Mouse (Mus musculus): ENCODE data around the gene Uxs1. TPM values are rescaled to one million over a fixed set of nuclear protein-coding genes. Genes with fewer than 3 reads are reported as not detected.
A peak's percentile ranks its signal among the peaks of the same experiment; 100 is the strongest.

Gene Uxs1
- polyA plus RNA-seq, 1 experiment from 2014 or later = 20.2 TPM

- H3K9me3 ChIP-seq (ENCODE audit: control insufficient read depth, low read length) = no peaks in the 10 kb centered on the region
- ATAC-seq (ENCODE audit: low FRiP score, low TSS enrichment) (peak; percentile 75), DNase-seq (ENCODE audit: low spot score) (peak; percentile 48)
- H3K4me3 ChIP-seq (ENCODE audit: low read depth, low read length) = peak overlapping the region; percentile 92
- no peak for TF ChIP-seq CTCF (IDR thresholded peaks at IDR 0.05; ENCODE audit: low read depth)
- TF ChIP-seq EP300 (optimal IDR thresholded peaks at IDR 0.05) = no peak
- no peaks in the 10 kb centered on the region for H3K27me3 ChIP-seq (ENCODE audit: control insufficient read depth, insufficient read depth, low read length)
- H3K4me2 ChIP-seq (replicated peaks; ENCODE audit: low read depth) = peak overlapping the region; percentile 79
- H3K36me3 ChIP-seq (ENCODE audit: control insufficient read depth, insufficient read depth, low read length) = no peaks in the 10 kb centered on the region
- H3K4me1 ChIP-seq (replicated peaks; ENCODE audit: control insufficient read depth, insufficient read depth) = no peaks in the 10 kb centered on the region
- WGBS = under 1% methylated on average over 67 of the region's 68 CpGs
- H3K9ac ChIP-seq (ENCODE audit: low read length) = peak overlapping the region; percentile 80
- H3K27ac ChIP-seq (replicated peaks) = peak overlapping the region; percentile 91
Measured at GRCm38 (mm10) chr1:43827002-43827762, 418 bp downstream of the Uxs1 start.

- peak overlapping the region; percentile 92 for H3K4me3 ChIP-seq (ENCODE audit: low read depth, low read length)
- no peaks in the 10 kb centered on the region for H3K4me1 ChIP-seq (replicated peaks; ENCODE audit: control insufficient read depth, insufficient read depth)
- TF ChIP-seq CTCF (IDR thresholded peaks at IDR 0.05; ENCODE audit: low read depth) = no peak
- no peak for TF ChIP-seq EP300 (optimal IDR thresholded peaks at IDR 0.05)
- 2% methylated on average over 3 of the region's 3 CpGs for WGBS
- H3K27ac ChIP-seq (replicated peaks) = peak overlapping the region; percentile 91
- no peaks in the 10 kb centered on the region for H3K27me3 ChIP-seq (ENCODE audit: control insufficient read depth, insufficient read depth, low read length)
- ATAC-seq (ENCODE audit: low FRiP score, low TSS enrichment) = no peak
- H3K4me2 ChIP-seq (replicated peaks; ENCODE audit: low read depth) = peak overlapping the region; percentile 79
- no peaks in the 10 kb centered on the region for H3K36me3 ChIP-seq (ENCODE audit: control insufficient read depth, insufficient read depth, low read length)
- no peaks in the 10 kb centered on the region for H3K9me3 ChIP-seq (ENCODE audit: control insufficient read depth, low read length)
- no peak for DNase-seq (ENCODE audit: low spot score)
- peak overlapping the region; percentile 80 for H3K9ac ChIP-seq (ENCODE audit: low read length)
Measured at GRCm38 (mm10) chr1:43826628-43827001, 985 bp downstream of the Uxs1 start.

GRCm38 (mm10) chr1:43823406-43823805 is 4.2 kb downstream of the Uxs1 start:
- Histone ChIP-seq H3K9me3 (ENCODE audit: control insufficient read depth, low read length) (no peaks in the 10 kb centered on the region), H3K27me3 (ENCODE audit: control insufficient read depth, insufficient read depth, low read length) (no peaks in the 10 kb centered on the region), H3K4me3 (ENCODE audit: low read depth, low read length) (no peak overlapping the region), H3K4me1 (replicated peaks; ENCODE audit: control insufficient read depth, insufficient read depth) (no peaks in the 10 kb centered on the region), H3K9ac (ENCODE audit: low read length) (no peak overlapping the region), H3K27ac (replicated peaks) (no peak overlapping the region), H3K4me2 (replicated peaks; ENCODE audit: low read depth) (no peak overlapping the region), H3K36me3 (ENCODE audit: control insufficient read depth, insufficient read depth, low read length) (no peaks in the 10 kb centered on the region)
- no peak for ATAC-seq (ENCODE audit: low FRiP score, low TSS enrichment)
- no peak for DNase-seq (ENCODE audit: low spot score)
- TF ChIP-seq EP300 (optimal IDR thresholded peaks at IDR 0.05) (no peak), CTCF (IDR thresholded peaks at IDR 0.05; ENCODE audit: low read depth) (no peak)
- WGBS = 50% methylated on average over 1 of the region's 1 CpGs

GRCm38 (mm10) chr1:43822586-43822985 is 5.0 kb downstream of the Uxs1 start:
- DNase-seq (ENCODE audit: low spot score) (no peak), ATAC-seq (ENCODE audit: low FRiP score, low TSS enrichment) (no peak)
- Histone ChIP-seq H3K9me3 (ENCODE audit: control insufficient read depth, low read length) (no peaks in the 10 kb centered on the region), H3K4me1 (replicated peaks; ENCODE audit: control insufficient read depth, insufficient read depth) (no peaks in the 10 kb centered on the region), H3K4me3 (ENCODE audit: low read depth, low read length) (no peak overlapping the region), H3K4me2 (replicated peaks; ENCODE audit: low read depth) (no peak overlapping the region), H3K36me3 (ENCODE audit: control insufficient read depth, insufficient read depth, low read length) (no peaks in the 10 kb centered on the region), H3K9ac (ENCODE audit: low read length) (no peak overlapping the region), H3K27ac (replicated peaks) (no peak overlapping the region), H3K27me3 (ENCODE audit: control insufficient read depth, insufficient read depth, low read length) (no peaks in the 10 kb centered on the region)
- no peak for TF ChIP-seq EP300 (optimal IDR thresholded peaks at IDR 0.05)
- no peak for TF ChIP-seq CTCF (IDR thresholded peaks at IDR 0.05; ENCODE audit: low read depth)
- 52% methylated on average over 5 of the region's 5 CpGs for WGBS

GRCm38 (mm10) chr1:43821804-43822203 is 5.8 kb downstream of the Uxs1 start:
- Histone ChIP-seq H3K9ac (ENCODE audit: low read length) (no peak overlapping the region), H3K27ac (replicated peaks) (no peak overlapping the region), H3K4me1 (replicated peaks; ENCODE audit: control insufficient read depth, insufficient read depth) (no peaks in the 10 kb centered on the region), H3K27me3 (ENCODE audit: control insufficient read depth, insufficient read depth, low read length) (no peaks in the 10 kb centered on the region), H3K9me3 (ENCODE audit: control insufficient read depth, low read length) (no peaks in the 10 kb centered on the region), H3K4me3 (ENCODE audit: low read depth, low read length) (no peak overlapping the region), H3K36me3 (ENCODE audit: control insufficient read depth, insufficient read depth, low read length) (no peaks in the 10 kb centered on the region), H3K4me2 (replicated peaks; ENCODE audit: low read depth) (no peak overlapping the region)
- DNase-seq (ENCODE audit: low spot score) (no peak), ATAC-seq (ENCODE audit: low FRiP score, low TSS enrichment) (no peak)
- TF ChIP-seq CTCF (IDR thresholded peaks at IDR 0.05; ENCODE audit: low read depth) = no peak
- no peak for TF ChIP-seq EP300 (optimal IDR thresholded peaks at IDR 0.05)
- 66% methylated on average over 1 of the region's 1 CpGs for WGBS

- no peaks in the 10 kb centered on the region for H3K9me3 ChIP-seq (ENCODE audit: control insufficient read depth, low read length)
- no peaks in the 10 kb centered on the region for H3K4me1 ChIP-seq (replicated peaks; ENCODE audit: control insufficient read depth, insufficient read depth)
- H3K27me3 ChIP-seq (ENCODE audit: control insufficient read depth, insufficient read depth, low read length) = no peaks in the 10 kb centered on the region
- WGBS = 32% methylated on average over 1 of the region's 1 CpGs
- no peaks in the 10 kb centered on the region for H3K36me3 ChIP-seq (ENCODE audit: control insufficient read depth, insufficient read depth, low read length)
- H3K4me3 ChIP-seq (ENCODE audit: low read depth, low read length) = no peak overlapping the region
- no peak overlapping the region for H3K27ac ChIP-seq (replicated peaks)
- no peak overlapping the region for H3K9ac ChIP-seq (ENCODE audit: low read length)
- DNase-seq (ENCODE audit: low spot score) = no peak
- H3K4me2 ChIP-seq (replicated peaks; ENCODE audit: low read depth) = no peak overlapping the region
- ATAC-seq (ENCODE audit: low FRiP score, low TSS enrichment) = no peak
- TF ChIP-seq CTCF (IDR thresholded peaks at IDR 0.05; ENCODE audit: low read depth) (no peak), EP300 (optimal IDR thresholded peaks at IDR 0.05) (no peak)
Measured at GRCm38 (mm10) chr1:43820571-43820970, 7.0 kb downstream of the Uxs1 start.

All from stomach, postnatal 0 days (tissue).